Mouse (Mus musculus) embryonic facial prominence, embryonic 13.5 days (tissue): ENCODE measurements around the gene Kmt5c. TPM values are rescaled to one million over a fixed set of nuclear protein-coding genes. Genes with fewer than 3 reads are reported as not detected.

Experiments
- ATAC-seq: fragments of 200-750 bp; cut with Nextera tagmentation; 2 replicates; pipeline ENCODE4 v1.8.0; 2017; ENCODE audit warnings: low read depth; ENCODE audit not compliant: insufficient number of reproducible peaks, insufficient read depth, low FRiP score, low TSS enrichment
- H3K27ac ChIP-seq: fragments of 300-500 bp; sonication (generic); 2 replicates; pipeline ENCODE4 v1.5.1; 2015; ENCODE audit warnings: moderate library complexity, mild to moderate bottlenecking, inconsistent platforms
- H3K27me3 ChIP-seq: fragments of 300-500 bp; sonication (generic); 2 replicates; pipeline ENCODE4 v1.6.1; 2015; ENCODE audit warnings: mild to moderate bottlenecking, inconsistent platforms
- H3K36me3 ChIP-seq: fragments of 300-500 bp; sonication (generic); 2 replicates; pipeline ENCODE4 v1.6.1; 2015; ENCODE audit warnings: mild to moderate bottlenecking, inconsistent platforms
- H3K4me1 ChIP-seq: fragments of 300-500 bp; sonication (generic); 2 replicates; pipeline ENCODE4 v1.6.1; 2015; ENCODE audit warnings: inconsistent platforms
- H3K4me2 ChIP-seq: fragments of 300-500 bp; sonication (generic); 2 replicates; pipeline ENCODE4 v1.6.1; 2015; ENCODE audit warnings: moderate library complexity, mild to moderate bottlenecking, inconsistent platforms
- H3K4me3 ChIP-seq: fragments of 300-500 bp; sonication (generic); 2 replicates; pipeline ENCODE4 v1.5.1; 2015; ENCODE audit warnings: mild to moderate bottlenecking, inconsistent platforms
- H3K9ac ChIP-seq: fragments of 300-500 bp; sonication (generic); 2 replicates; pipeline ENCODE4 v1.6.1; 2015; ENCODE audit warnings: mild to moderate bottlenecking, inconsistent platforms
- H3K9me3 ChIP-seq: fragments of 300-500 bp; sonication (generic); 2 replicates; pipeline ENCODE4 v1.6.1; 2016; ENCODE audit warnings: inconsistent platforms
- WGBS: fragments of 180-500 bp; shearing (Covaris S2); methylation state at CpG from one replicate; pipeline ENCODE4 v1.1.7; 2015; ENCODE audit warnings: mixed read lengths; 5-methylcytosine and 5-hydroxymethylcytosine counted together
- polyA plus RNA-seq: library from polyadenylated mRNA; unstranded; fragments of >200 nt; fragmentation: Nextera tagmentation; extraction: Ambion mirVana; gene quantifications from 2 replicates; pipeline ENCODE4 v1.2.1, GENCODE M21; 2015

Kmt5c gene
- polyA plus RNA-seq, 1 experiment from 2014 or later = 62.0 TPM

DNA sequence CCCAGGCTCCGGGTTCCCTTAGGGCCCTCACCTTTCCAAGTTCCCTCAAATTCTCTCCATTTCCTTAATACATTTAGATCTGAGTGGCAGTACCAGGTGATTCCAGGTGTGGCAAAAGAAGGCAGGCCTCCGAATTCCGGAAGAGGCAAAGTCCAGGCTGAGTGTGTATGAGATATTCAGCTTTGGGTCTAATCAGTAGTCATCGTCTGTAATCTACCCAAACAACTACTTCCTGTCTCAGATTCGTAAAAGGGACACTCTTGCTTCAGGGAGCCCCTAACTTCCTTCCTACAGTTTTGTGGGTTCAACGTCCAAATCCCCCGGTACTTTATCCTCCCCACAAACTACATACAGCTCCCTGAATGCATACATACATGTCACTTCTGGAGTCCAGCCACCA, 14.7 kb upstream of the Kmt5c start, which contains the start of gene Tmem150b:
Gene Tmem150b, minus strand, starts transcription at position 81 of the 400 bp plus-strand sequence.
- WGBS = 74% methylated on average over 7 of the region's 7 CpGs
- 0 out of 2 replicates have a peak within 1 kb of the TSS, but pooled peaks have one; percentile 59 for H3K4me2 ChIP-seq

DNA sequence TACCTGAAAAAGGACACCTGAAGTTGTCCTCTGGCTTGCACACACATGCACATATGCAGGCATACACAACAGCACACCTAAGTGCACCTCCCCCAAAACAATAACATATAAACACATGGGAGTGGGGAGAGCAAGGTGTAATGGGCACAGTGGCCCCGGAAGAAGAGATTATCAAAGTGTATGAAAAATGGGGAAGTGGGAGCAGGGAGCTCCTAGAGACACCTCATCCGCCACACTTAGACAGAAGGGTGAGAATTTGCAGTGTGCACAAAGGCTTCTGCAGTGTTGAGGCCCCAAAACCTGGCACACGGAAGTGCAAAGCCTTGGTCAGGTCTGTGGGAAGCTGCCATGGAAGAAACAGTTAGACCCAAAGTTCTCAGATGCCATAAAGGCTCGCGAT, 8.8 kb upstream of the Kmt5c start:
- H3K27ac ChIP-seq = no peak overlapping the region
- H3K4me3 ChIP-seq = no peak overlapping the region
- H3K9ac ChIP-seq = 0 out of 2 replicates have a peak overlapping the region, but pooled peaks have one; percentile 3
- no peak overlapping the region for H3K4me2 ChIP-seq
- no peaks in the 10 kb centered on the region for H3K36me3 ChIP-seq
- H3K9me3 ChIP-seq = no peaks in the 10 kb centered on the region
- WGBS = 82% methylated on average over 5 of the region's 5 CpGs
- ATAC-seq = no peak
- no peaks in the 10 kb centered on the region for H3K4me1 ChIP-seq
- H3K27me3 ChIP-seq = no peaks in the 10 kb centered on the region

More for the DNA sequence above, 14.7 kb upstream of the Kmt5c start, which contains the start of gene Tmem150b:
- no peaks in the 10 kb centered on the region for H3K9me3 ChIP-seq
- H3K36me3 ChIP-seq = no peaks in the 10 kb centered on the region
- no peak within 1 kb of the TSS for H3K27ac ChIP-seq
- H3K4me3 ChIP-seq = no peak within 1 kb of the TSS
- no peaks in the 10 kb centered on the region for H3K4me1 ChIP-seq
- ATAC-seq = no peak
- no peaks in the 10 kb centered on the region for H3K27me3 ChIP-seq
- H3K9ac ChIP-seq = no peak within 1 kb of the TSS

DNA sequence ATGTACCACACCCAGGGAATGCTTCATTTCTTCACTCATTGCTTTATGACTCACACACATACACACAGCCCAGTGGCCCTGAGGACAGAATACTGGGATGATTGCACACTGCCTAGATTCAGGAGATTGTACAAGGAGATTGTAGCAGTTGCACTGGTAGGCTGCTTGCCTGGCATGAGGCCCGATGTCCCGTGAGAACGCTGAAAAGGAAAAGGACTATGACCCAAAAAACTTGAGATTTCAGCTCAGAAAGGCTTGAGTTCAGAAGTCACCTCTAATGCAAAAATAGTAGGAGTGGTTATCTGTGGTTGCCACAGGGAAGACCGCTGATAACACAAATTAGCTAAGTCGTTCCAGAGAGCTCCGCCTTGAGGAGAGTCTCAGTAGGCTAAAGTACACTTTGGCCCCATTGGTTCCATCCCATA, 6.9 kb upstream of the Kmt5c start:
- Histone ChIP-seq H3K9me3 (no peaks in the 10 kb centered on the region), H3K4me2 (no peak overlapping the region), H3K9ac (no peak overlapping the region), H3K36me3 (no peaks in the 10 kb centered on the region), H3K4me3 (no peak overlapping the region), H3K4me1 (no peaks in the 10 kb centered on the region), H3K27ac (no peak overlapping the region), H3K27me3 (no peaks in the 10 kb centered on the region)
- 63% methylated on average over 6 of the region's 6 CpGs for WGBS
- ATAC-seq = no peak

DNA sequence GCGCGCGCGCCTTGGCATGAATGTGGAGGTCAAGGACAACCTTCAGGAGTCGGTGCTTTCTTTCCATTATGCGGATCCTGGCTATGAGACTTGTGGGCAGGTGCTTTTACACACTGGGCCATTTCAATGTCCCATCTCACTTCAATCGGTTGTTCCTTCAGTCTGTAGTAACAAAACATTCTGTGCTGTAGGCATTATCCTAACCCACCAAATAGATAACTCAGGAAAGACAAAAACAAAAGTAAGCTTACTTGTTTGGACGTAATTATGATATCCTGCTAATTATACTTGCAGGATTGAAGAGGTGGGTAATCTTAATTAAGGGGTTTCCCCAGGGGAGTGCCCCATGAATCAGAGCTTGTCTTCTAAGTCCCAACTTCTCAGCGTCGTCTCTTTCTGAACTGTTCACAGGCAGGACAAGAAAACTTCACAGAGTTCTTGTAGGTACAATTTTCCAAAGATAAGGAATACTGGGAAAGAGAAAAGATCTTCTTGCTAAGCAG, 823 bp upstream of the Kmt5c start:
- Histone ChIP-seq H3K27ac (peak overlapping the region; percentile 86), H3K36me3 (peaks cover 22% of the 10 kb centered on the region), H3K9ac (peak overlapping the region; percentile 65), H3K4me1 (peaks cover 24% of the 10 kb centered on the region), H3K4me2 (peak overlapping the region; percentile 65), H3K9me3 (no peaks in the 10 kb centered on the region), H3K27me3 (no peaks in the 10 kb centered on the region), H3K4me3 (peak overlapping the region; percentile 75)
- ATAC-seq = no peak
- 52% methylated on average over 10 of the region's 10 CpGs for WGBS

DNA sequence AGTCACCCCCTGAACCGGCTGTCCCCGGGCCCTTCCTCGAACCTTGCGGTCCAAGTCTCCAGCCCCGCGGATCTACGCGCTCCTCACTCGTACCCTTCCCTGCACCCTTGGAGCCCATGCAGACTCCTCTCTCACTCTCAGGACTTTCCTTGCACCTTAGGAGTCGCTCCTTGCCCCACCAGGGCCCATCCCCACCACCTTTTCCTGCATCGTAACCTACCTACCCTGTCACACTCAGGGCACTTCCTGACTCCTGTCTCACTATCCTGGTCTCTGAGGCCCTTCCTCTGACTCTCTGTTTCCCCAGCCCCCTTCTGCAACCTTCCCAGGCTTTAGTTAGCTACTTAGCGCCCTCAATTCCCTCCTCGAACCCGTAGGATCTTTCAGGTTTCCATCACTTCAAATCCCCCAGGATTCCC, 403 bp downstream of the Kmt5c start:
- H3K27ac ChIP-seq = peak overlapping the region; percentile 92
- no peak; the same call in 1 of the 2 replicates for ATAC-seq
- peak overlapping the region; percentile 82 for H3K4me2 ChIP-seq
- WGBS = under 1% methylated on average over 14 of the region's 14 CpGs
- H3K9ac ChIP-seq = peak overlapping the region; percentile 89
- peak overlapping the region; percentile 75 for H3K4me3 ChIP-seq
- H3K36me3 ChIP-seq = peaks cover 30% of the 10 kb centered on the region
- H3K27me3 ChIP-seq = no peaks in the 10 kb centered on the region
- H3K9me3 ChIP-seq = no peaks in the 10 kb centered on the region
- H3K4me1 ChIP-seq = peaks cover 24% of the 10 kb centered on the region

DNA sequence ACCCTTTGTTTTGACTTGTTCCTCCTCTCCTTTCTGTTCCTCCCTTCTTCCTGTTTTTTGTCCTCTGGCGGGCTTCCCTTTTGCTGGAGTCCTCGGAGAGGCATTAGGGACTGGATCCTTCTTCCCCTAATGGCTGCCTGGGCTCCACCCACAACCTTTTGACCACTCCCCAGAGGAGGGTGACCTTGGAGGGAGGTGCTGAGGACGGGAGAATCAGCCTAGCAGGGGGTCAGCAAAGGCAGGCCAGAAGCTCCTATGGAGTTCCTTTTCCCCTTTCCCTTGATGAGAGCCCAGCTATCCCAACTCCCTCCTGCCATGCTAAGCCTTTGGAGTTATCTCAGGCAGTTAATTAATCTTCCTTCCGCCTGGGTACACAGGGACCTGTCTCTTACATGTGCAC, 1.2 kb downstream of the Kmt5c start:
- Histone ChIP-seq H3K4me2 (peak overlapping the region; percentile 82), H3K4me1 (peaks cover 24% of the 10 kb centered on the region), H3K9ac (peak overlapping the region; percentile 89), H3K27me3 (no peaks in the 10 kb centered on the region), H3K27ac (peak overlapping the region; percentile 92), H3K36me3 (peaks cover 39% of the 10 kb centered on the region), H3K9me3 (no peaks in the 10 kb centered on the region), H3K4me3 (peak overlapping the region; percentile 75)
- ATAC-seq = no peak
- WGBS = 10% methylated on average over 4 of the region's 4 CpGs

DNA sequence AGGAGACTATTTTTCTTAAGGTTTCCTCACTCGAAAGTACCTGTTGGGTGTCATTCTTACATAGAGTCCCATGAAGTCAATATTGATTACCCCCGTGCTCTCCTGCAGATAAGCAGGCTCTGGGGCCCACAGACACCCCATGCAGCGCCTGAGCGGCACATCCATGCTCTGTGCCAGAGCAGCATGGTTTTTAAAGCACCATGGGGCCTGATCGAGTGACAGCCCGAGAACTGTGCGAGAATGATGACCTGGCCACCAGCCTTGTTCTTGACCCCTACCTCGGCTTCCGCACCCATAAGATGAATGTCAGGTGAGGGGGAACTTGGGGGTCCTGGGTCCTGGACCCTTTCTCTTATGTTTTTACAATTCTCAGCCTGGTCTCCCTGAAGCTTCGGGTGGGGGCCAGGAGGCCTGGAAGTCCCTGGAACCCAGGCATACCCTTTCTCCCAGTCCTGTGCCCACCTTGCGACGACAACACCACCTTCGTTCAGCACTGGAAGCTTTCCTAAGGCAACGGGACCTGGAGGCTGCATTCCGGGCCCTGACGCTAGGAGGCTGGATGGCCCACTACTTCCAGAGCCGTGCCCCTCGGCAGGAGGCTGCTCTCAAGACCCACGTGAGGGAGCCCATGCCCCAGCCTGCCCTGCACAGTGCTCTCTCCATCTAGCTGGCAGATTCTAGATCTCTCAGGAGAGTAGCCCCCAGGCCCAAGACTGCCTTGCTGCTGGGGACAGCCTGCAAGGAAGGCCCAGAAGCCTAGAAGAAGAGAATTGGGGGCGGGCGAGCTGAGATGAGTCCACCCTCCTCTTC, 2.0 kb downstream of the Kmt5c start:
- peak overlapping the region; percentile 89 for H3K9ac ChIP-seq
- H3K36me3 ChIP-seq = peaks cover 46% of the 10 kb centered on the region
- no peak for ATAC-seq
- 85% methylated on average over 21 of the region's 21 CpGs for WGBS
- peaks cover 24% of the 10 kb centered on the region for H3K4me1 ChIP-seq
- H3K9me3 ChIP-seq = no peaks in the 10 kb centered on the region
- 0 out of 2 replicates have a peak overlapping the region, but pooled peaks have one; percentile 92 for H3K27ac ChIP-seq
- peak overlapping the region; percentile 75; the same call in 1 of the 2 replicates for H3K4me3 ChIP-seq
- H3K27me3 ChIP-seq = no peaks in the 10 kb centered on the region
- peak overlapping the region; percentile 82 for H3K4me2 ChIP-seq

DNA sequence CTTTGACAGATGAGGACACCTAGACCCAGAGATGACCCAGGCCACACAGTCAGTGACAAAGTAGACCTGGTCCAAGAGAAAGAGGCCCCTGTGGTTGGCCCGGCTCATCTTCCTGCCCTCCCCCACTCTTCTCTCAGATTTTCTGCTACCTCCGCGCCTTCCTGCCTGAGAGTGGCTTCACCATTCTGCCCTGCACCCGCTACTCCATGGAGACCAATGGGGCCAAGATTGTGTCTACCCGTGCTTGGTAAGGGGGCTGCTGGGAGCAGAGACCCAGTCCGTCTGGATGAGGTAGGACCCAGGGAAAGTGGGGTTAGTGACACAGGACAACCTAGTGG, 2.5 kb downstream of the Kmt5c start:
- Histone ChIP-seq H3K9ac (peak overlapping the region; percentile 52; the same call in 1 of the 2 replicates), H3K9me3 (no peaks in the 10 kb centered on the region), H3K27me3 (no peaks in the 10 kb centered on the region), H3K36me3 (peaks cover 50% of the 10 kb centered on the region), H3K4me1 (peaks cover 24% of the 10 kb centered on the region), H3K27ac (no peak overlapping the region), H3K4me3 (no peak overlapping the region), H3K4me2 (no peak overlapping the region)
- ATAC-seq = no peak
- WGBS = 89% methylated on average over 6 of the region's 6 CpGs

DNA sequence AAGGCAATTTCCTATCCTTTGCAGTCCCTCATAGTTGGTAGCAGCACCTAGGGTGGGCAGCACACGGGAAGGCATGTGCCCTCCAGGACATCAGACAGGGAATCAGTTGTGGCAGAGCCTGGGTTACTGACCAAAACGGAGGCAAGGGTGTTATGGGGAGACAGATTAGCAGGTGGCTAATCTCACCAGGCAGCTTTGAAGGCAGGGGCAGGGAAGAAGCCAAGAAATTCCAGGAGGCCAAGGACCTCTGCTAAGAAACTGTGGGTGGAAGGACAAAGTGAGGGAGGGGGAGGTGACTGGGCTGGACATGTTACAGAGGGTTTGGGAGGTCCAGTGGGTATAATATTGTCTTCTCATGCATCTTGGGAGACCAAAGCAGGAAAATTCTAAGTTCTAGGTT, 3.4 kb downstream of the Kmt5c start:
- WGBS = 72% methylated on average over 2 of the region's 2 CpGs
- peaks cover 50% of the 10 kb centered on the region for H3K36me3 ChIP-seq

DNA sequence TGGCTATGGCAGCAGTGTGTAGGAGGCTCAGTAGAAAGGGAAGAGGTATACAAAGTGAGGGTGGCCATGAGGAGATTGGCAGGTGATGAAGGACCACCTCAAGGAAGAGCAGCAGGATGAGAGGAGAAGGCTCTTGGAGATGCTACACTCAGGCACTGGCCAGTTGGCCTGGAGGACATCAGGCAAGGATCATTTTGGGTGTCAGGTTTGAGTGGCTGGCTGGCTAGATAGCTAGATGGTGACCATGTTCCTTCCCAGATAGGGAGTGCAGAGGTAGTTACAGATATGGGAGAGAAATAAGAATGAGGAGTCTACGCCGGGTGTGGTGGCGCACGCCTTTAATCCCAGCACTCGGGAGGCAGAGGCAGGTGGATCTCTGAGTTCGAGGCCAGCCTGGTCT, 5.0 kb downstream of the Kmt5c start:
- Histone ChIP-seq H3K27ac (no peak overlapping the region), H3K9ac (no peak overlapping the region), H3K4me3 (no peak overlapping the region), H3K36me3 (peaks cover 53% of the 10 kb centered on the region), H3K4me2 (no peak overlapping the region), H3K4me1 (peaks cover 17% of the 10 kb centered on the region), H3K27me3 (no peaks in the 10 kb centered on the region), H3K9me3 (no peaks in the 10 kb centered on the region)
- ATAC-seq = no peak
- 94% methylated on average over 6 of the region's 6 CpGs for WGBS

More for the DNA sequence above, 3.4 kb downstream of the Kmt5c start:
- peaks cover 24% of the 10 kb centered on the region for H3K4me1 ChIP-seq
- no peaks in the 10 kb centered on the region for H3K27me3 ChIP-seq
- H3K27ac ChIP-seq = no peak overlapping the region
- ATAC-seq = no peak
- no peak overlapping the region for H3K4me3 ChIP-seq
- H3K4me2 ChIP-seq = no peak overlapping the region
- H3K9ac ChIP-seq = no peak overlapping the region
- H3K9me3 ChIP-seq = no peaks in the 10 kb centered on the region

DNA sequence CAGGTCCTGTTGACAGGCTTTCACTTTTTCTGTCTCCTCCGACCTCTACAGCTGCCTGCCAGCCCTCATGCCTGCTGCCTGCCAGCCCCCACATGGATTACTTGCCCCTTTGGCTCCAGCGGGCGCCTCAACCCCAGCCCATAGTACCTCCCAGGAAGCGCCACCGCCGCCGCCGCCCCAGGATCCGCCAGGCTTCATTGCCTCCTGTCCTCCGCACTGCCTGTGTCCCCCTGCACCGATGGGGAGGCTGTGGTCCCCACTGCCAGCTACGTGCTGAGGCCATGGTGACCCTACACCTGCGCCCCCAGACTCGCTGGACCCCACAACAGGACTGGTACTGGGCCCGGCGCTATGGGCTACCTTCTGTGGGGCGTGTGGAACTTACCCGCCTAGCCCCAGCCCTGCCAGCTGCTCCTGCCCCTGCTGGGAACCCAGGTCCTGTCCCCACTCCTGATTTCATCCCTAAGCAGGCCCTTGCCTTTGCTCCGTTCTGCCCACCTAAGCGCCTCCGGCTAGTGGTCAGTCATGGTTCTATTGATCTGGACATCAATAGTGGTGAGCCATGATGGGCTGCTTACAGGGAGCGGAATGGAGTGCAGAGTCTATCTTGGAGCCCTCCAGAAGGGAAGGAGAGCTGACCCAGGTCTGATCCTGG, 6.5 kb downstream of the Kmt5c start:
- H3K27me3 ChIP-seq = no peaks in the 10 kb centered on the region
- H3K36me3 ChIP-seq = peaks cover 53% of the 10 kb centered on the region
- 88% methylated on average over 22 of the region's 22 CpGs for WGBS
- H3K4me1 ChIP-seq = peaks cover 13% of the 10 kb centered on the region
- no peak overlapping the region for H3K27ac ChIP-seq
- ATAC-seq = no peak
- H3K9ac ChIP-seq = no peak overlapping the region
- no peak overlapping the region for H3K4me3 ChIP-seq
- no peak overlapping the region for H3K4me2 ChIP-seq
- no peaks in the 10 kb centered on the region for H3K9me3 ChIP-seq
